Mouse (Mus musculus) MEL (cell line): Measurements from ENCODE around the gene Ccdc12. TPM values are rescaled to one million over a fixed set of nuclear protein-coding genes. Genes with fewer than 3 reads are reported as not detected.

ENCODE experiments used
- DNase-seq: peaks from one replicate; pipeline ENCODE4 v3.0.0; 2011; ENCODE audit warnings: low read depth, low spot score
- H3K27ac ChIP-seq: 2 replicates; pipeline ENCODE4 v1.5.1; 2012; ENCODE audit warnings: low read depth, mild to moderate bottlenecking, control low read depth, low read length, moderate library complexity; ENCODE audit not compliant: control insufficient read depth
- H3K27me3 ChIP-seq, 2 experiments: fragments of 150-350 bp in 1 of 2; sonication (generic) in 1 of 2; 2 replicates each; pipeline ENCODE4 v1.6.1; 2012; ENCODE audit warnings: low read length in 2 of 2, mild to moderate bottlenecking in 2 of 2, improper control_type of control experiment in 1 of 2, moderate library complexity in 1 of 2; ENCODE audit not compliant: insufficient read depth in 2 of 2, control insufficient read depth in 1 of 2
- H3K36me3 ChIP-seq, 2 experiments: 2 replicates each; pipeline ENCODE4 v1.6.1; 2012 to 2014; ENCODE audit warnings: low read length in 2 of 2, improper control_type of control experiment in 1 of 2, inconsistent platforms in 1 of 2, mild to moderate bottlenecking in 1 of 2; ENCODE audit not compliant: insufficient read depth in 2 of 2, control insufficient read depth in 1 of 2
- H3K4me1 ChIP-seq, 2 experiments: fragments of 150-350 bp in 1 of 2; sonication (generic) in 1 of 2; 2 replicates each; pipeline ENCODE4 v1.6.1; 2012; ENCODE audit warnings: low read length in 2 of 2, improper control_type of control experiment in 1 of 2, mild to moderate bottlenecking in 1 of 2; ENCODE audit not compliant: insufficient read depth in 2 of 2, control insufficient read depth in 1 of 2
- H3K4me3 ChIP-seq, 2 experiments: fragments of 150-350 bp in 1 of 2; sonication (generic) in 1 of 2; 2 replicates each; pipeline ENCODE4 v1.5.1; 2012; ENCODE audit warnings: low read depth in 2 of 2, low read length in 2 of 2, mild to moderate bottlenecking in 2 of 2, moderate library complexity in 2 of 2, control low read depth in 1 of 2, improper control_type of control experiment in 1 of 2; ENCODE audit not compliant: control insufficient read depth in 1 of 2, insufficient read depth in 1 of 2
- H3K79me2 ChIP-seq: 2 replicates; pipeline ENCODE4 v1.6.1; 2012; ENCODE audit warnings: mild to moderate bottlenecking, low read length, moderate library complexity; ENCODE audit not compliant: control insufficient read depth, poor library complexity, insufficient read depth
- H3K9ac ChIP-seq: 2 replicates; pipeline ENCODE4 v1.6.1; 2012; ENCODE audit warnings: low read depth, mild to moderate bottlenecking, control low read depth, low read length, moderate library complexity; ENCODE audit not compliant: control insufficient read depth, poor library complexity, severe bottlenecking
- H3K9me3 ChIP-seq: fragments of 150-350 bp; sonication (generic); replicated peaks from 2 replicates; pipeline ENCODE4 v1.6.1; 2012; ENCODE audit warnings: mild to moderate bottlenecking, low read length, improper control_type of control experiment, moderate library complexity; ENCODE audit not compliant: insufficient read depth
- CHD1 ChIP-seq: IDR thresholded peaks from 2 replicates; pipeline ENCODE4 v1.6.1; 2012; ENCODE audit warnings: low read depth, mild to moderate bottlenecking, inconsistent platforms, low read length, improper control_type of control experiment
- CHD2 ChIP-seq: IDR thresholded peaks from 2 replicates; pipeline ENCODE4 v1.6.1; 2011; ENCODE audit warnings: low read length, improper control_type of control experiment
- E2F4 ChIP-seq: IDR thresholded peaks from 2 replicates; pipeline ENCODE4 v1.6.1; 2011; ENCODE audit warnings: low read depth, low read length, improper control_type of control experiment, borderline replicate concordance
- ELF1 ChIP-seq: IDR thresholded peaks from 2 replicates; pipeline ENCODE4 v1.6.1; 2014; ENCODE audit warnings: low read depth, mild to moderate bottlenecking, inconsistent platforms, low read length, improper control_type of control experiment, moderate library complexity
- EP300 ChIP-seq, 2 experiments: IDR thresholded peaks; 2 replicates each; pipeline ENCODE4 v1.6.1; 2011; ENCODE audit warnings: improper control_type of control experiment in 2 of 2, low read length in 2 of 2, low read depth in 1 of 2, mild to moderate bottlenecking in 1 of 2
- ETS1 ChIP-seq: IDR thresholded peaks from 2 replicates; pipeline ENCODE4 v1.6.1; 2012; ENCODE audit warnings: low read depth, mild to moderate bottlenecking, inconsistent platforms, low read length, improper control_type of control experiment, moderate library complexity
- GATA1 ChIP-seq: IDR thresholded peaks from 2 replicates; pipeline ENCODE4 v1.6.1; 2011; ENCODE audit warnings: low read depth, low read length, improper control_type of control experiment
- JUND ChIP-seq: IDR thresholded peaks from 2 replicates; pipeline ENCODE4 v1.6.1; 2011; ENCODE audit warnings: low read depth, mild to moderate bottlenecking, improper control_type of control experiment, low read length
- MAFK ChIP-seq: IDR thresholded peaks from 2 replicates; pipeline ENCODE4 v1.6.1; 2011; ENCODE audit warnings: low read depth, mild to moderate bottlenecking, low read length, improper control_type of control experiment, borderline replicate concordance
- MAX ChIP-seq: IDR thresholded peaks from 2 replicates; pipeline ENCODE4 v1.6.1; 2011; ENCODE audit warnings: low read length, improper control_type of control experiment
- MYB ChIP-seq: IDR thresholded peaks from 2 replicates; pipeline ENCODE4 v1.6.1; 2011; ENCODE audit warnings: mild to moderate bottlenecking, low read depth, low read length, improper control_type of control experiment
- MYC ChIP-seq: IDR thresholded peaks from 2 replicates; pipeline ENCODE4 v1.6.1; 2011; ENCODE audit warnings: low read depth, mild to moderate bottlenecking, low read length, improper control_type of control experiment, moderate library complexity
- POLR2AphosphoS2 ChIP-seq: IDR thresholded peaks from 2 replicates; pipeline ENCODE4 v1.6.1; 2011; ENCODE audit warnings: low read length, improper control_type of control experiment
- POLR2AphosphoS5 ChIP-seq: IDR thresholded peaks from 2 replicates; pipeline ENCODE4 v1.6.1; 2012; ENCODE audit warnings: low read depth, borderline replicate concordance, mild to moderate bottlenecking, inconsistent platforms, low read length, moderate library complexity, mixed read lengths
- SIN3A ChIP-seq: IDR thresholded peaks from 2 replicates; pipeline ENCODE4 v1.6.1; 2012; ENCODE audit warnings: low read length, improper control_type of control experiment, inconsistent platforms
- UBTF ChIP-seq: IDR thresholded peaks from 2 replicates; pipeline ENCODE4 v1.6.1; 2012; ENCODE audit warnings: low read depth, mild to moderate bottlenecking, inconsistent platforms, low read length, improper control_type of control experiment, moderate library complexity, borderline replicate concordance; ENCODE audit not compliant: insufficient read depth
- USF1 ChIP-seq: IDR thresholded peaks from 2 replicates; pipeline ENCODE4 v1.6.1; 2014; ENCODE audit warnings: low read depth, mild to moderate bottlenecking, inconsistent platforms, low read length, improper control_type of control experiment, moderate library complexity
- USF2 ChIP-seq, 2 experiments: IDR thresholded peaks; 2 replicates each; pipeline ENCODE4 v1.6.1; 2011 to 2012; ENCODE audit warnings: improper control_type of control experiment in 2 of 2, low read length in 2 of 2, borderline replicate concordance in 1 of 2, inconsistent platforms in 1 of 2, low read depth in 1 of 2, mild to moderate bottlenecking in 1 of 2; ENCODE audit not compliant: insufficient read depth in 1 of 2
- ZKSCAN1 ChIP-seq: IDR thresholded peaks from 2 replicates; pipeline ENCODE4 v1.6.1; 2012; ENCODE audit warnings: low read depth, mild to moderate bottlenecking, inconsistent platforms, low read length, improper control_type of control experiment, moderate library complexity
- ZMIZ1 ChIP-seq: IDR thresholded peaks from 2 replicates; pipeline ENCODE4 v1.6.1; 2012; ENCODE audit warnings: low read depth, mild to moderate bottlenecking, inconsistent platforms, low read length, improper control_type of control experiment, moderate library complexity
- ZNF384 ChIP-seq: IDR thresholded peaks from 2 replicates; pipeline ENCODE4 v1.6.1; 2012; ENCODE audit warnings: low read depth, mild to moderate bottlenecking, inconsistent platforms, low read length, improper control_type of control experiment
- polyA plus RNA-seq, 2 experiments: library from polyadenylated mRNA; stranded (reverse) in 1 of 2; unstranded in 1 of 2; fragments of >175 nt in 1 of 2; fragments of >200 nt in 1 of 2; gene quantifications; 2 replicates each; pipeline versions ENCODE4 v1.2.1 to v1.2.4; 2012; ENCODE audit warnings: low replicate concordance in 2 of 2, low read depth in 1 of 2; ENCODE audit not compliant: insufficient read length in 2 of 2, insufficient read depth in 1 of 2, missing spikeins in 1 of 2
- total RNA-seq: library from RNA; depleted of rRNA; stranded (reverse); fragments of 300-350 nt; gene quantifications from 2 replicates; pipeline ENCODE4 v1.2.3, GENCODE M21; 2012

Ccdc12 gene
- total and polyA plus RNA-seq, 3 experiments: 112 to 129 TPM; not detected in 1

GRCm38 (mm10) chr9:110742295-110742950 is 86.1 kb downstream of the Ccdc12 start:
- TF ChIP-seq MAFK (no peak), ETS1 (no peak), UBTF (no peak), JUND (no peak), GATA1 (no peak), CHD2 (no peak), POLR2AphosphoS2 (no peak), USF1 (no peak), USF2 (IDR thresholded peaks at IDR 0.05; ENCODE audit: borderline replicate concordance in 1 of 2, insufficient read depth in 1 of 2, low read depth in 1 of 2, low read length in 2 of 2) (no peak), ZMIZ1 (no peak), E2F4 (no peak), ZKSCAN1 (no peak), ZNF384 (no peak), MAX (no peak), ELF1 (no peak), MYC (no peak), EP300 (IDR thresholded peaks at IDR 0.05; ENCODE audit: low read depth in 1 of 2, low read length in 2 of 2) (no peak)
- H3K27ac ChIP-seq: no peak overlapping the region
- no peaks in the 10 kb centered on the region for H3K4me1 ChIP-seq
- no peaks in the 10 kb centered on the region for H3K36me3 ChIP-seq
- H3K4me3 ChIP-seq: no peak overlapping the region
- peaks cover 0 to 2% of the 10 kb centered on the region in 2 experiments; a peak in 2 of 4 replicates for H3K27me3 ChIP-seq
- no peaks in the 10 kb centered on the region for H3K9me3 ChIP-seq
- DNase-seq: no peak
- no peaks in the 10 kb centered on the region for H3K79me2 ChIP-seq
- H3K9ac ChIP-seq: no peak overlapping the region

- Histone ChIP-seq H3K27me3 (peaks cover 0 to 2% of the 10 kb centered on the region in 2 experiments; a peak in 2 of 4 replicates), H3K79me2 (no peaks in the 10 kb centered on the region), H3K9me3 (no peaks in the 10 kb centered on the region), H3K4me1 (no peaks in the 10 kb centered on the region), H3K4me3 (no peak overlapping the region), H3K27ac (no peak overlapping the region), H3K36me3 (no peaks in the 10 kb centered on the region), H3K9ac (no peak overlapping the region)
- DNase-seq: no peak
- TF ChIP-seq SIN3A (no peak), MYB (no peak), POLR2AphosphoS5 (no peak), ETS1 (no peak), UBTF (no peak), ELF1 (no peak), CHD1 (no peak)
These were observed 86.7 kb downstream of the Ccdc12 start for GRCm38 (mm10) chr9:110742951-110743455.
